Mouse (Mus musculus) neural tube, embryonic 11.5 days (tissue): ENCODE results near the gene Calhm5. TPM values are rescaled to one million over a fixed set of nuclear protein-coding genes. Genes with fewer than 3 reads are reported as not detected.

ENCODE experiments used
- ATAC-seq: fragments of 200-750 bp; cut with Nextera tagmentation; 2 replicates; pipeline ENCODE4 v1.8.0; 2017; ENCODE audit warnings: moderate number of reproducible peaks, mild to moderate bottlenecking, moderate TSS enrichment, moderate library complexity; ENCODE audit not compliant: insufficient read depth, low FRiP score, low TSS enrichment
- DNase-seq: peaks from one replicate; pipeline ENCODE4 v3.0.0-alpha.2; 2015; ENCODE audit warnings: low spot score
- H3K27ac ChIP-seq: fragments of 300-500 bp; sonication (generic); 2 replicates; pipeline ENCODE4 v1.5.1; 2014; ENCODE audit warnings: low read depth, mild to moderate bottlenecking, low read length
- H3K27me3 ChIP-seq: fragments of 300-500 bp; sonication (generic); 2 replicates; pipeline ENCODE4 v1.6.1; 2014; ENCODE audit warnings: mild to moderate bottlenecking, low read length, mixed read lengths; ENCODE audit not compliant: control insufficient read depth, insufficient read depth
- H3K36me3 ChIP-seq: fragments of 300-500 bp; sonication (generic); 2 replicates; pipeline ENCODE4 v1.6.1; 2014; ENCODE audit warnings: mild to moderate bottlenecking, low read length, moderate library complexity, mixed read lengths; ENCODE audit not compliant: control insufficient read depth, insufficient read depth
- H3K4me1 ChIP-seq: fragments of 300-500 bp; sonication (generic); 2 replicates; pipeline ENCODE4 v1.6.1; 2014; ENCODE audit warnings: low read length, mixed read lengths; ENCODE audit not compliant: control insufficient read depth, insufficient read depth
- H3K4me2 ChIP-seq: fragments of 300-500 bp; sonication (generic); 2 replicates; pipeline ENCODE4 v1.6.1; 2014; ENCODE audit warnings: low read depth, mild to moderate bottlenecking, moderate library complexity
- H3K4me3 ChIP-seq: fragments of 300-500 bp; sonication (generic); 2 replicates; pipeline ENCODE4 v1.5.1; 2014; ENCODE audit warnings: low read depth, low read length
- H3K9ac ChIP-seq: fragments of 300-500 bp; sonication (generic); 2 replicates; pipeline ENCODE4 v1.6.1; 2014; ENCODE audit warnings: mild to moderate bottlenecking, low read length
- H3K9me3 ChIP-seq: fragments of 300-500 bp; sonication (generic); 2 replicates; pipeline ENCODE4 v1.6.1; 2016; ENCODE audit warnings: low read length; ENCODE audit not compliant: control insufficient read depth
- WGBS: fragments of 180-500 bp; shearing (Covaris S2); extraction: QIAGEN DNeasy Blood & Tissue Kit; methylation state at CpG from one replicate; pipeline ENCODE4 v1.1.7; 2014; 5-methylcytosine and 5-hydroxymethylcytosine counted together
- polyA plus RNA-seq: library from polyadenylated mRNA; unstranded; fragments of >200 nt; fragmentation: Nextera tagmentation; extraction: Ambion mirVana; gene quantifications from 2 replicates; pipeline ENCODE4 v1.2.1, GENCODE M21; 2014

The Calhm5 gene
- polyA plus RNA-seq, 1 experiment from 2014 or later, result 0.13 TPM

DNA sequence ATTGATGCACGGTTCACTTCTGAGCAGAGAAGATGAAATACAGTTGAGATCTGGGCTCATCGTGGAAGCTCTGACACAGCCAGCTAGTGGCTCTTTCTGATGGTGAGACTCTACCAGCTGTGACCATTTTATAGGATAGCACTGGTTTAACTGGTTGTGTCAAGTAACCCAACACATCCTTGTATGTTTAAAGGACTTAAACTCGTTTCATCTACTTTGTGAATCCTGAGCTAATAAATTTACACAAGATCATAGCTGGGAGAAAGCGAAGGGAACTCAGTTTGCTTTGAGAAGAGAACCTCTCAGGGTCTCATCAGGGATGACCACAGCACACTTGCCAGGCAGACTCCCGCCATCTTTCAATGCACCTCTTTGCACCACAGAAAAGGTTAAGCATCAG is 52.1 kb downstream of the Calhm5 start, which contains the start of gene Calhm4:
Gene Calhm4, minus strand, starts transcription at position 101 of the 400 bp plus-strand sequence.
- WGBS, result 87% methylated on average over 5 of the region's 5 CpGs
- ATAC-seq (no peak), DNase-seq (no peak)
- Histone ChIP-seq H3K4me1 (no peaks in the 10 kb centered on the region), H3K36me3 (no peaks in the 10 kb centered on the region), H3K9ac (no peak within 1 kb of the TSS), H3K27ac (no peak within 1 kb of the TSS), H3K4me3 (no peak within 1 kb of the TSS), H3K4me2 (no peak within 1 kb of the TSS), H3K27me3 (no peaks in the 10 kb centered on the region), H3K9me3 (no peaks in the 10 kb centered on the region)

Other genes with a start within 250 kb of the Calhm5 start
- gene Sult3a1, start 238.8 kb downstream of the Calhm5 start, polyA plus RNA-seq, result not detected in 2 replicates
- 0.09 TPM in 1 of 2 replicates, not detected in the other for gene Rsph4a, start 191.4 kb downstream of the Calhm5 start, polyA plus RNA-seq
- 23.4 and 23.8 TPM in 2 replicates for gene Zup1, start 145.2 kb downstream of the Calhm5 start, polyA plus RNA-seq
- gene Rwdd1, start 76.9 kb downstream of the Calhm5 start, polyA plus RNA-seq, result 147 and 150 TPM in 2 replicates
- not detected in 2 replicates for gene Trappc3l, start 58.9 kb downstream of the Calhm5 start, polyA plus RNA-seq
- not detected in 2 replicates for gene Calhm4, start 52.2 kb downstream of the Calhm5 start, polyA plus RNA-seq
- gene Calhm6, start 31.5 kb upstream of the Calhm5 start, polyA plus RNA-seq, result 0.37 TPM in 1 of 2 replicates, not detected in the other
- gene Dse, start 111.2 kb upstream of the Calhm5 start, polyA plus RNA-seq, result 28.2 and 32.6 TPM in 2 replicates
- gene Tspyl1, start 185.7 kb upstream of the Calhm5 start, polyA plus RNA-seq, result 72.9 and 74.7 TPM in 2 replicates
- gene Tspyl4, start 200.9 kb upstream of the Calhm5 start, polyA plus RNA-seq, result 38.6 and 40.4 TPM in 2 replicates